Mouse (Mus musculus): ENCODE results near the gene Mnt.

DNA sequence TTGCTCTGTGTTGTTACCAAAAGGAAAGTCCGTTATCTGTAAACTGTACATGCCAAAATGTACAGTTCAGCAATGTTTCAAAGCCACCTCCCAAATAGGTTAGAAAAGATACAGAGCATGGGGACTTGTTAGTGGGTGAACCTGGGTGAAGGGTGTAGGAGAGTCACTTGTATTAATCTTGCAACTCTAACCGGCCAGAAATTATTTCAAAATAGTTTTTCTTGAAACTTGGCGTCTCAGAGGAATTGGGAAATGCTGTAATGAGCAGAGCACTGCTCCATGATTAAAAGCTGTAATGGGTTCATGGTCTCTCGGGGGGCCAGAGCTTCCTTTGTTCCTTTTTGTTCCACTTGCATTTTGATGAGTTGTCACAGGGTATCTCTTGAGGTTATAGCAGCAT is 30.1 kb upstream of the Mnt start:
- no peak for TF ChIP-seq CTCF (IDR thresholded peaks at IDR 0.05; ENCODE audit: low read depth, low read length)
- no peak for TF ChIP-seq GATA1 (IDR thresholded peaks at IDR 0.05; ENCODE audit: borderline replicate concordance, low read length)
- no peak for TF ChIP-seq POLR2AphosphoS5 (IDR thresholded peaks at IDR 0.05; ENCODE audit: insufficient replicate concordance, low read depth, low read length)

Measured in G1E (cell line).